Mouse (Mus musculus) layer of hippocampus, adult 2 months (tissue): ENCODE data around the gene Gpr179. TPM values are rescaled to one million over a fixed set of nuclear protein-coding genes. Genes with fewer than 3 reads are reported as not detected.
"Not testable (repeated sequence)": the region's sequence is repeated elsewhere in the genome, so short reads cannot be mapped to it uniquely, and the experiment has no call there.

Experiments
- DNase-seq, 2 experiments: peaks; one replicate each; pipeline ENCODE4 v3.0.0; 2022; ENCODE audit warnings: low spot score in 2 of 2
- H3K27ac ChIP-seq: fragments of 200-600 bp; 2 replicates; pipeline ENCODE4 v1.8.1; 2022
- H3K4me3 ChIP-seq: fragments of 200-600 bp; 2 replicates; pipeline ENCODE4 v1.8.1; 2022; ENCODE audit warnings: mild to moderate bottlenecking
- CTCF ChIP-seq: fragments of 200-600 bp; conservative IDR thresholded peaks from 2 replicates; pipeline ENCODE4 v1.8.1; 2022; ENCODE audit warnings: antibody characterized with exemption, mild to moderate bottlenecking, moderate library complexity
- total RNA-seq, 2 experiments: library from RNA; stranded (reverse); gene quantifications; 2 replicates each; pipeline ENCODE4 v1.2.3; 2021

Gene Gpr179
- total RNA-seq, 2 experiments from 2014 or later, result 0.20 to 0.33 TPM

DNA sequence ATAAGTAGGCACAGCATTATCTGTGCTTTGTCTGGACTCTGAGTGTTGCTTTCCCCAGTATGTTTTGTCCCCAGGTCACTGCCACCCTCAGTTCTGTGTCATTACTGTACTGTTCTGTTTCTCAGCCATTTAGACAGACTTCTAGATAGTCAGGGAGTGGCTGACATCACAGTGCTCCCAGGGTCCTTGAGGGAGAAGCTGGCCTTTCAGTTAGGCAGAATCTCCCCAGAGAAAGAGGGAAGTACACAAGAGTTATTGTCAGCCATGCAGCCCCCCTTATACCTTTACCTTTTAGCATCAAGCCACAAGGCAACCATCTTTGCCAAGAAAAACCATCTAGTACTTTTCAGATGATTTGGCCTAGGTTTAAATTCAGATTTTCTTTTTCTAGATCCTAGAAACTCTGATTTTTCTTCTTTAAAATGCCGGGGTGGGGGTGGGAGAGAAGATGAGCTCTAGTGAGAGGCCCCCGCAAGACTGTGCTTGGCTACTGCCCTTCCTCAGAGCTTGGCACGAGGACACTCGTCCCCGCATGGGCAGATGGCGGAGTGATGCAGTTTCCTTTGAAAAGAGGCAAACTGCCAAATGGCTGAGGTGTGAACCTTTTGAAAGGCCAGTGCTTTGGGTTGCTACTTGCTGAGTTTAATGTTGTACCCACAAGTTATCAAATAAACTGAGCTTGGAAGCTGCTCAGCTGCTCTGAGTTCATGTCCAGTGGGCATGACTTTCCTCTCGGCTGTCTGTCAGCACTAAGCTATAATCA is 18.6 kb upstream of the Gpr179 start:
- no peak for TF ChIP-seq CTCF
- Histone ChIP-seq H3K27ac (peak overlapping the region; percentile 43; the same call in 1 of the 2 replicates), H3K4me3 (no peak overlapping the region)
- peak in 1 of 2 experiments; percentile 36 for DNase-seq

DNA sequence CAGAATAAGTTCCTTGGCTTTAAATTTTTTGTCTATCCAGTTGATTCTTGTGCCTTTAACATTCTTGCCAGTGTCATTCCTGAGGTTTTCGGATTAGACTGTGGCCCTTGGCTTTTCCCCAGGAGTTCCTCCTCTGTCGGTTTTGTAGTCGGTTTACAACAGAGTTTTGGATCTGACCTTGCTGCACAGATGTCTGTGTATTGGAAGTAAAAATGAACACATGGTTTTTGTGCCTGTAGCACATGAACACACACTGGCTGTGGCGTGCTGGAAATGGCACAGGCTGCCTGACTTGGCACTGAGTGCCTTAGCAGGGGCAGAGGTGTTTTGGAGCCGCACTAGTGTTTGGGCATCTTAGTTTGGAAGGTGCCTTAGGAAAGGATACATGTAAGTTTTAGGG is 16.6 kb upstream of the Gpr179 start:
- Histone ChIP-seq H3K4me3 (no peak overlapping the region; the same call in 1 of the 2 replicates), H3K27ac (peak overlapping the region; percentile 32; the same call in 1 of the 2 replicates)
- TF ChIP-seq CTCF, result no peak
- DNase-seq, result no peak

GRCm38 (mm10) chr11:97365556-97365955 is 13.7 kb upstream of the Gpr179 start:
- DNase-seq, result no peak
- Histone ChIP-seq H3K4me3 (peak overlapping the region; percentile 41), H3K27ac (no peak overlapping the region)
- TF ChIP-seq CTCF, result no peak

DNA sequence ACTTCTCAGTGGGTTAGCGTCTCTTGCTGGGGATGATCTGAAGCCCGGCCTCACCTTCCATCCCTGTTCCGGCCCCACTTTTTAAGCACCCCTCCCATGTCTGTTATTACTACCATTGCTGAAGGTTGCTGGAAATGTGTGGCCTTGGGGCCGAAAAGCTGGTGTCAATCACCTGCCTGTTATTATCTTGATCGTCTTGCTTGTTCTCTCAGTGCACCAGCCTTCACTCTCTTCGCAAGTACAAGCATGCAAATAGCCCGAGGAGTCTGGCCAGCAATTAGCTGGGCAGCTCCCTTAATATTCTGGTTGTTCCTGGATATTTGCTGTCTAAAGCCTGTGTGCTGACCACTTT is 11.7 kb upstream of the Gpr179 start:
- no peak for DNase-seq
- H3K4me3 ChIP-seq, result peak overlapping the region; percentile 77
- no peak for TF ChIP-seq CTCF
- peak overlapping the region; percentile 94 for H3K27ac ChIP-seq

GRCm38 (mm10) chr11:97362943-97363643 is 11.2 kb upstream of the Gpr179 start:
- H3K27ac ChIP-seq, result peak overlapping the region; percentile 94
- DNase-seq, result no peak
- TF ChIP-seq CTCF, result no peak
- H3K4me3 ChIP-seq, result peak overlapping the region; percentile 77

- Histone ChIP-seq H3K27ac (peak overlapping the region; percentile 94), H3K4me3 (peak overlapping the region; percentile 77)
- DNase-seq, result peak in 1 of 2 experiments; percentile 28
- no peak for TF ChIP-seq CTCF
Measured at GRCm38 (mm10) chr11:97362649-97362942, 10.7 kb upstream of the Gpr179 start.

DNA sequence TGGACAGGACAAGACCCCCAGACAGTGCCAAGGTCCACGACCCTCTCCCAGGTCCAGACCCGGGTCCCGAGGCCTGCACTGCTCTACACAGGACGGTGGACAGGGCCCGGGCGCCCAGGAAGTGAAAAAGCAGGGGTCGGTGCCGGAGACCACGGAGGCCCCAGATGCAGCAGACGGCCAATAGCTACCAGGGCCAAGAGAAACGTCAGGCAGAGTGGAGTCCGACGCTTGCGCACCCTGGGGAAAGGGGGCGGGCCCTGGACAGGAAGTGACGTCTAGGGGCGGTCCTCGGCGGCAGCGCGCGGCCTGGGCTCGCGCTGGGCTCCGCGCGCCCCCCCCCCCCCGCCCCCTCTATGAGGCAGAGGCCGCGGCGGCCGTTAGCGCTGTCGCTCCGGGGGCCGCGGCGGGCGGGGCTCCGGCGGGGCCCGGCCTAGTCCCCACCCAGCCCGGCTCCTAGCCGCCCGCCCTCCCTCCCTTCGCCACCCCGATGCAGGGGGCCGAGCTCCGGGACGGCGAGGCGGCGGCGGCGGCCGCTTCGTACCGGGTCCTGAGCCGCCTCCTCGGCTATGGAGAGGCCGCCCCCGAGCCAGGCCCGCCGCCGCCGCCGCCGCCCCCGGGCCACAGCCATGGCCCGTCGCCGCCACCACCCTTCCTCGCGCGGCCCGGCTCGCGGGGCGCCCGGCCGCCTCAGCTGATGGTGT is 10.2 kb upstream of the Gpr179 start, which contains the start of gene Socs7:
Socs7 (plus strand) TSS at position 604 of the 701 bp plus-strand sequence.
- peak; percentile 95 to 97 for DNase-seq
- no peak for TF ChIP-seq CTCF
- peak within 1 kb of the TSS; percentile 77 for H3K4me3 ChIP-seq
- H3K27ac ChIP-seq, result peak within 1 kb of the TSS; percentile 94

GRCm38 (mm10) chr11:97357663-97358062 is 5.8 kb upstream of the Gpr179 start:
- H3K27ac ChIP-seq, H3K4me3 ChIP-seq: not testable (repeated sequence)
- TF ChIP-seq CTCF, result peak; percentile 82
- peak; percentile 72 to 89 for DNase-seq

DNA sequence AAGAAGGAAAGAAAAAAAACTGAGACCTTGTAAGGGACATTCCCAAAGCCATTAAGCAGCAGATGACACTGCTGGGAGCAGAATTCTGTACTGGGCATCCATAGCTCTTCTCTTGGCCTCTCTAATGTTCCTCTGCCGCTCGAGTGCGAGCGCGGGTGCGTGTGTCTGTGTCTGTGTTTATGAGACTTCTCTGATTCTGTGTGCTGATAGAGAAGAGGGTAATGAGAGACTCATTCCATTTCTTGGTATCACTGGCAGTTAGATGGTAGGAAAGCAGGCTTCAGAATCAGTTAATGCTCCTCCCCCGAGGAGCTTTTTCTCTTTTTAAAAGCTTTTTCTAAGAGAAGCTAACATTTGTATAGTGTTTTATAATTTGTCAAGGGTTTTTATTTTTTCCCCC is 3.4 kb upstream of the Gpr179 start:
- no peak overlapping the region for H3K27ac ChIP-seq
- TF ChIP-seq CTCF, result no peak
- DNase-seq, result no peak
- no peak overlapping the region for H3K4me3 ChIP-seq

DNA sequence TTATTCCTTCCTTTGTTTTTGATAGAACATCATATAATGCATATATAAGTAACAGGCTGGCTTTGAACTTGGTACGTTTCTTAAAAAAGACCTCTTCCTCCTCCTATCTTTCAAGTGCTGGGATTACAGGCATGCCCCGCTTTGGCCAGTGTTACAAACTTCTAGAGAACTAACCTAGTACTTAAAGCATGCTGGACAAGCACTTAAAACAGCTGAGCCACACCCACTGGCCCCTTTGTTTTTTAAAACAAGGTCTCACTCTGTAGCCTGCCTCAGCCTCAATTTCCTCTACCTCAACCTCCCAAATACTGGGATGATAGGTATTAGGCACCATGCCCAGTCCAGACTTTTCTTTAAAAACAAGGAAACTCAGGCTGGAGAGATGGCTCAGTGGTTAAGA is 2.8 kb upstream of the Gpr179 start:
- Histone ChIP-seq H3K4me3 (no peak overlapping the region), H3K27ac (no peak overlapping the region)
- no peak for DNase-seq
- no peak for TF ChIP-seq CTCF

DNA sequence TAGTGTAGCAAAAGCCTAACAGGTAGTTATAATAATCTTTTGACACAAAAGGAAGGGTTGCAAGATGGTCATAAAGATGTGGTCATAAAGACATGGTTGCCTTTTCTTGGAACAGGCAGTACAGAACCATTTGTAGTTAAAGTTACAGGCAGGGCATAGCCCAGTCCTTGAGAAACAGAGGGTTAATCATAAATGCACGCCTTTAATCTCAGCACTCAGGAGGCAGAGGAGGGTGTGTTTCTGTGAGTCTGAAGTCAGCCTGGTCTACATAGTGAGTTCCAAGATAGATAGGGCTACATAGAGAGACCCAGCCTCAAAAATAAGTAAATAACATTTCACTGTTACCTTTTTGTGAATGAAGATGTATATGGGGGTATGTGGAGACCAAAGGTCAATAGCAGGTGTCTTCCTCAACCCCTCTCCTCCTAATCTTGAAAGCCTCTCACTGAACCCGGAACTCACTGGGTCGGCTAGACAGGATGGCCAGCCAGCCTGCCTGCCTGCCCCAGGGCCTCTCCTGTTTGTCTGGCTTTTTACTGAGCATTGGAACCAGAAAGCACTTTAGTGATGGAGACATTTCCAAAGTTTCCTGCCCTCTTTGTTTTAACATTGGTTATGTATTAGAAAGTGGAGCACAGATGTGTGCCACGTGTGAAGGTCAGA is 1.2 kb upstream of the Gpr179 start:
- DNase-seq, result no peak
- Histone ChIP-seq H3K4me3 (no peak overlapping the region), H3K27ac (no peak overlapping the region)
- TF ChIP-seq CTCF, result no peak

- H3K4me3 ChIP-seq, result no peak overlapping the region
- TF ChIP-seq CTCF, result no peak
- H3K27ac ChIP-seq, result no peak overlapping the region; the same call in 1 of the 2 replicates
- peak; percentile 71 to 75 for DNase-seq
Measured at GRCm38 (mm10) chr11:97350035-97350434, 1.8 kb downstream of the Gpr179 start.

GRCm38 (mm10) chr11:97347291-97347690 is 4.6 kb downstream of the Gpr179 start:
- Histone ChIP-seq H3K27ac (no peak overlapping the region), H3K4me3 (no peak overlapping the region)
- TF ChIP-seq CTCF, result no peak
- DNase-seq, result no peak
